Mouse (Mus musculus) liver, adult 2 months (tissue): ENCODE measurements at regions not wholly inside any gene's neighbourhood (a gene's known extent, or its start where the extent isn't known, plus 50 kb on each side); places are given as distances from the start of the nearest gene placed in this dataset.

Experiments
- DNase-seq: peaks from one replicate; pipeline ENCODE4 v3.0.0-alpha.2; 2011; ENCODE audit warnings: low read depth, low spot score; ENCODE audit errors: extremely low read depth
- H3K27ac ChIP-seq: fragments of 200-500 bp; replicated peaks from 2 replicates; pipeline ENCODE4 v1.5.1; 2012; ENCODE audit warnings: low read depth, mild to moderate bottlenecking, control low read depth, inconsistent platforms, low read length; ENCODE audit not compliant: insufficient read depth
- H3K27me3 ChIP-seq: fragments of 200-500 bp; 2 replicates; pipeline ENCODE4 v1.6.1; 2012; ENCODE audit warnings: mild to moderate bottlenecking, moderate library complexity, low read length, inconsistent platforms; ENCODE audit not compliant: control insufficient read depth, insufficient read depth
- H3K36me3 ChIP-seq: fragments of 200-500 bp; 2 replicates; pipeline ENCODE4 v1.6.1; 2012; ENCODE audit warnings: low read length, inconsistent platforms; ENCODE audit not compliant: control insufficient read depth, insufficient read depth
- H3K4me1 ChIP-seq: fragments of 200-500 bp; 2 replicates; pipeline ENCODE4 v1.6.1; 2011; ENCODE audit warnings: low read length; ENCODE audit not compliant: control insufficient read depth, insufficient read depth
- H3K4me3 ChIP-seq: fragments of 200-500 bp; 2 replicates; pipeline ENCODE4 v1.5.1; 2011; ENCODE audit warnings: low read depth, mild to moderate bottlenecking, control low read depth, low read length, moderate library complexity; ENCODE audit not compliant: insufficient read depth
- H3K79me2 ChIP-seq: fragments of 200-500 bp; 2 replicates; pipeline ENCODE4 v1.6.1; 2012; ENCODE audit warnings: inconsistent platforms, mild to moderate bottlenecking, low read length, moderate library complexity; ENCODE audit not compliant: control insufficient read depth, insufficient read depth
- H3K9ac ChIP-seq: fragments of 200-500 bp; 2 replicates; pipeline ENCODE4 v1.6.1; 2012; ENCODE audit warnings: low read depth, mild to moderate bottlenecking, control low read depth, inconsistent platforms, low read length
- CTCF ChIP-seq: fragments of 200-500 bp; IDR thresholded peaks from 2 replicates; pipeline ENCODE4 v1.5.1; 2011; ENCODE audit warnings: low read depth, low read length, control low read depth
- POLR2A ChIP-seq: fragments of 200-500 bp; IDR thresholded peaks from 2 replicates; pipeline ENCODE4 v1.6.1; 2011; ENCODE audit warnings: low read length, control low read depth; ENCODE audit not compliant: insufficient read depth; ENCODE audit errors: extremely low read depth
- WGBS: fragments of 180-500 bp; shearing (Covaris S2); methylation state at CpG from one replicate; pipeline ENCODE4 v1.1.7; 2018; 5-methylcytosine and 5-hydroxymethylcytosine counted together

DNA sequence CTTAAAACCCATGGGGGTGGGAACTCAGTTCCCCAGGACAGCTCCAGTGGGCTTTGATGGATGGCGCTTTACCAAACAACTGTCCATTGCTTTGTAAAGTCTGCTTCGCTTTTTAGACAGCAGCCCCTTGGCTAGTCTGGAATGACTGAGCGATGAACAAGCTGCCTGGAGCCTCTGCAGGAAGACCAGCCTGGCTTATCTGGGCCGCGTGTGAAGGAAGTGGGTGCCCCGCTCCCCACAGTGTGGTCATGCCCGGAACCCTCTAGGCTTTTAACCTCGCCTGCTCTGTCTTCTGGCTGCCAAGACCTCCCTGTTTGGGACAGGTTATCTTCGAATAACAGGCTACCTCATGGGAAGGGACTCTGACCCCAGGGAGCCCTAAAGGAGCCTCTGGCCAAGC lies 91.5 kb upstream of the Ptpn1 start:
- 88% methylated on average over 9 of the region's 9 CpGs for WGBS
- DNase-seq = no peak
- Histone ChIP-seq H3K79me2 (no peaks in the 10 kb centered on the region), H3K4me1 (peaks cover 25% of the 10 kb centered on the region), H3K27me3 (no peaks in the 10 kb centered on the region), H3K27ac (no peak overlapping the region), H3K4me3 (no peak overlapping the region), H3K9ac (no peak overlapping the region), H3K36me3 (no peaks in the 10 kb centered on the region)
- no peak for TF ChIP-seq CTCF
- no peak for TF ChIP-seq POLR2A

DNA sequence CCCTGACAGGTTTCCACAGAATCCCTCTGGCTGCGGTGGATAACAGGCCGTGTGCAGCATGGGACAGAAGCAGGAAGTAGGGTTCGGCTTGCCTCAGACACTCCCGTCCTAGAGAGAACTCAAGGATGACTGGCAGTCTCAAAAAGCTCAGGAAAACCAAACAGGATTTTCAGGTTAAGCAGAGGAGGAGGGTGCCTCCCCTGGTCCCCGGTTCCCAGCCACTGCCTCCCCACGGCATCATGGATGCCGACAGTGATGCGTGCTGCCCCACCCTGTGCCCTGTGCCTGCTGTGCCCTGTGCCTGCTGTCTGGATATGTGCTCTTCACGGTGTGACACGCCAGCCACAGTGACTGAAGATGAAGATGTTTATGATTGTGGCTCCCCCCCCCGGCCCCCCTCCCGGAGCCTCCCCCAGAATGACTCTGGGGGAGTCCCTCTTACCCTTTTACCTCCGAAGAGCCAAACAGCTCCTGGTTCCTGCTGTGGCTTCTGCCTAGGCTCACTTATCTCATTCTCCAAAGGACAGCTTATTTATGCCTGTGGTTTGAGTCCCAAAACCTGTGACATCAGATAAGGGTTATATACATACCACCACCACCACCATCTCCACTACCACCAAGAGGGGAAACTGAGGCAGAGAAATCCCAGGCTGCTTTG lies 92.4 kb upstream of the Ptpn1 start:
- no peaks in the 10 kb centered on the region for H3K36me3 ChIP-seq
- H3K4me1 ChIP-seq = peaks cover 29% of the 10 kb centered on the region
- H3K27ac ChIP-seq = no peak overlapping the region
- H3K4me3 ChIP-seq = no peak overlapping the region
- no peaks in the 10 kb centered on the region for H3K27me3 ChIP-seq
- DNase-seq = no peak
- TF ChIP-seq POLR2A (no peak), CTCF (no peak)
- no peak overlapping the region for H3K9ac ChIP-seq
- WGBS = 81% methylated on average over 13 of the region's 13 CpGs
- H3K79me2 ChIP-seq = no peaks in the 10 kb centered on the region

DNA sequence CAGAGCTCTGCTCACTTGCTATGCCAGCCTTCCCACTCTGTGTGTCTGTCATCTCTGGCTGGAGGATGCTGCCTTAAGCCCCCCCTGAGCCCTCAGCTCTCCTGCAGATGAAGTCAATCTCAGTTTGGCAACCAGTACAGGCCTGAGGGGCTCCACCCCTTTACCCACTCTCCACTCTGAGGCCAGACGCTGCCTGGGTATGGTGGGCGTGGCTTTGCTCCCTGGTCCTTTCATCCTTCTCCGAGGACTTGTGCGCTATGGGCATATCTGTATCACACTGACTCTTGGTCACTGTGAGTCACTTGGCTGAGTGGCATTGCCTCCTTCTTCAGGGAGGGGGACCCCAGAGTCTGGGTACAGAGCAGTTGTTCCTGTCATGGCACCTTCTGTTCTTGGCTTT lies 94.3 kb upstream of the Ptpn1 start:
- H3K9ac ChIP-seq = no peak overlapping the region
- H3K36me3 ChIP-seq = no peaks in the 10 kb centered on the region
- 88% methylated on average over 4 of the region's 4 CpGs for WGBS
- H3K27ac ChIP-seq = no peak overlapping the region
- DNase-seq = no peak
- no peaks in the 10 kb centered on the region for H3K79me2 ChIP-seq
- H3K27me3 ChIP-seq = no peaks in the 10 kb centered on the region
- TF ChIP-seq POLR2A (no peak), CTCF (no peak)
- H3K4me3 ChIP-seq = no peak overlapping the region
- H3K4me1 ChIP-seq = peaks cover 32% of the 10 kb centered on the region

DNA sequence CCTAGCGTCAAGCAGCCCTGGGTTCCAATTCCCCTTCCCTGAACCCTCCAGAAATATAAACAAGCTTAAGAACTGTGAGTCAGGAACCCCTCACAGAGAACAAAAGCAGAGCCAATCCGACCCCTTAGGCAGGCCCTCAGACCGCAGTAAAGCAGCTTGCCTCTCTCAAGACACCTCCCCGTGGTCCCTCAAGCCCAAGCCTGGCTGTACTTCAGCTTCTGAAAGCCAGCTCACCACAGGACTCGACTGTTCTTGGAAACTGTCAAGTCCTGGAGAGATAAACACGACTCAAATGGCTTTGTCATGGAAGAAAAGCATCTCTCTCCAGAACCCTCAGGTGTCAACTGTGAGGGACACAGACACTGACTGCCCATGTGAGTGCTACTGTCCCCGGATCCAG lies 95.2 kb upstream of the Ptpn1 start:
- Histone ChIP-seq H3K27me3 (no peaks in the 10 kb centered on the region), H3K27ac (no peak overlapping the region), H3K9ac (no peak overlapping the region), H3K36me3 (no peaks in the 10 kb centered on the region), H3K4me1 (peaks cover 27% of the 10 kb centered on the region), H3K79me2 (no peaks in the 10 kb centered on the region), H3K4me3 (no peak overlapping the region)
- TF ChIP-seq CTCF = no peak
- TF ChIP-seq POLR2A = no peak
- WGBS = 92% methylated on average over 7 of the region's 7 CpGs
- no peak for DNase-seq

GRCm38 (mm10) chr2:167834605-167835004 lies 97.3 kb upstream of the Ptpn1 start:
- H3K27ac ChIP-seq = peak overlapping the region; percentile 77
- no peaks in the 10 kb centered on the region for H3K79me2 ChIP-seq
- H3K4me1 ChIP-seq = peaks cover 35% of the 10 kb centered on the region
- 10% methylated on average over 8 of the region's 8 CpGs for WGBS
- no peak overlapping the region for H3K4me3 ChIP-seq
- TF ChIP-seq CTCF (no peak), POLR2A (no peak)
- H3K27me3 ChIP-seq = no peaks in the 10 kb centered on the region
- H3K36me3 ChIP-seq = no peaks in the 10 kb centered on the region
- peak overlapping the region; percentile 25 for H3K9ac ChIP-seq
- peak; percentile 82 for DNase-seq

DNA sequence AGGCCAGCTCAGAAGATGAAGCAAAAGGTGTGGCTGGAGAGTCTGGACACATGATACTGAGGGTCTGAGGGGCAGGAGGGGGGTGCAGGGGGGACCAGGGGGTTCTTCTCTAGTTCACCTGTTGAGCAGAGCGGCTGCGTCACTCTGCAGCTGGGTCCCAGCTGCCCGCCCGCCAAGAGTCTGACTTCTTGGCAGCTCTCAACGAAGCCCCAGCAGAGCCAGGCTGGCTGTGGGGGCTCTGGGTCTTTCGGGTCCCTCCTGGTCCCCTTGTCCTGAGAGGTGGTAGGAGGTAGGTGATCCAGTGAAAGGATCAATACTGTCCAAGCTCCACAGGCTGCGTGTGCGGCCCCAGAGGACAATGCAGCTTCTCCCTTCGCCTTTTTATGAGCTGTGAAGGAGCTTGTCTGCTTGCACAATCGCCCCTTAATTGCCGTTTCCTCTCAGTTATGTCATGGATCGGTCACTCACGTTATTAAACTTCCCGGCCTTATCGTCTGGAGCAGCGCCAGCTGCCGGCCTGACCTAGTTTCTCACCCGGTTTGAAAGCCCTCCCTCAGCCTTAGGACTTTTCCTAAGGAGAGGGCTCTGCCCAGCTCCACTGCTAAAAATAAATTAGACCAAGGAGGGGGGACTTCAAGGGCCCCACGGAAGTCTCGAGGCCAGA lies 98.4 kb upstream of the Ptpn1 start:
- Histone ChIP-seq H3K9ac (peak overlapping the region; percentile 37), H3K27ac (peak overlapping the region; percentile 77), H3K27me3 (no peaks in the 10 kb centered on the region), H3K4me3 (no peak overlapping the region), H3K36me3 (no peaks in the 10 kb centered on the region), H3K4me1 (peaks cover 39% of the 10 kb centered on the region), H3K79me2 (no peaks in the 10 kb centered on the region)
- WGBS = 23% methylated on average over 20 of the region's 20 CpGs
- DNase-seq = peak; percentile 66
- TF ChIP-seq POLR2A (no peak), CTCF (no peak)
